Mouse (Mus musculus) left cerebral cortex, adult 2 months (tissue): Measurements from ENCODE around the gene Zfp518a. TPM values are rescaled to one million over a fixed set of nuclear protein-coding genes. Genes with fewer than 3 reads are reported as not detected.

Experiments used
- DNase-seq, 2 experiments: peaks; one replicate each; pipeline ENCODE4 v3.0.0; 2021 to 2022; ENCODE audit warnings: low spot score in 2 of 2, mixed read lengths in 1 of 2; ENCODE audit errors: extremely low spot score in 1 of 2
- H3K27ac ChIP-seq: fragments of 200-600 bp; 2 replicates; pipeline ENCODE4 v1.8.1; 2022
- H3K4me3 ChIP-seq: fragments of 200-600 bp; 2 replicates; pipeline ENCODE4 v1.8.1; 2022
- CTCF ChIP-seq: fragments of 200-600 bp; IDR thresholded peaks from 2 replicates; pipeline ENCODE4 v1.8.1; 2022; ENCODE audit warnings: antibody characterized with exemption, mild to moderate bottlenecking, moderate library complexity
- intact Hi-C: fragments of 180-260 bp; cut with DNase I; formaldehyde crosslinking; loops from one replicate; pipeline ENCODE4 v1.15.1; 2025
- microRNA-seq, 2 experiments: library from miRNA; unstranded; fragments of <30 nt; microRNA quantifications; one replicate each; pipeline ENCODE4 v1.2.0; 2021
- total RNA-seq, 2 experiments: library from RNA; stranded (reverse); gene quantifications; 2 replicates each; pipeline ENCODE4 v1.2.3; 2021

Zfp518a gene
- total RNA-seq, 2 experiments from 2014 or later = 7.4 to 10.1 TPM

- no peak for DNase-seq
- Histone ChIP-seq H3K4me3 (no peak overlapping the region), H3K27ac (no peak overlapping the region)
- intact Hi-C loops = no loop called here
- TF ChIP-seq CTCF = no peak
These were observed 37.3 kb downstream of the Zfp518a start for GRCm38 (mm10) chr19:40931581-40932369.

DNA sequence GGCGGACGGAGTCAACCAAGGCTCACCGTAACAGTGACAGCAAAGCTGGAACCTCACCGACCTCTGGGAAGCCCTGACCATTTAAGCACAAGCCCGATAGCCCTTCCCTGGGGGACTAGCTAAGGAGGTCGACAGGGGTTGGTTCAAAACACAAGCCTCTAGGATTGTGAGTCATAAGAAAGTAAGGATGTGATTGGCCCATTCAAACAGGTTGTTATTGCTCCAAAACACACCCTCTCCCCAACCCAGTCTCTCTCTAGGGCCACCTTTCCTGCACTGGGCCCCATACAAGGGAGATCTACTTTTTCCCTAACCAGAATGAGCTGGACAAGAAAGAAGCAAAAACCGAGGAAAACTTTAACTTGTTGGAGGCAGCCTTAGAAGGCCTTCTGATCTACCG is 40.9 kb downstream of the Zfp518a start:
- intact Hi-C loops = no loop called here
- Histone ChIP-seq H3K4me3 (no peak overlapping the region), H3K27ac (no peak overlapping the region)
- no peak for DNase-seq
- no peak for TF ChIP-seq CTCF

DNA sequence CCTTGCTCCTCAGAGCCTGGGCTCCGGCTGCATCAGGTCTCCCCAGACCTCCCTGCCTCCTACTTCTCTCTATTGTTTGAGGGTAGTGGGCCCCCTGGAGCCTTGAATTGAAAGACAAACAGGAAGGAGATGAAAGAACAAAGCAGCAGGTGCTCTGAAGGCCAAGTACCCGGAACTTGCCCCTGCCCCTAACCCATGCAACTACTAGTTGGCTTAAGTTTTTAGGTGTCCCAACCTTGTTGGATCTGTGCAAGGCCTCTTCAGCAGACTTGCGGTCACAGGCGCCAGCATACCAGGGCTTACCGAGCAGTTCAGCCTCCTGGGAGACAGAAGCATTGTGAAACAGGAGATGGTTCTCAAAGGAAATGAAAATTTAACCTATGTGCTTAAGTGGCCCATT is 41.5 kb downstream of the Zfp518a start:
- no peak for TF ChIP-seq CTCF
- H3K4me3 ChIP-seq = no peak overlapping the region
- no peak overlapping the region for H3K27ac ChIP-seq
- no peak for DNase-seq
- intact Hi-C loops = no loop called here

GRCm38 (mm10) chr19:40943552-40943951 is 49.0 kb downstream of the Zfp518a start:
- DNase-seq = no peak
- no peak for TF ChIP-seq CTCF
- no peak overlapping the region for H3K27ac ChIP-seq
- intact Hi-C loops = no loop called here
- no peak overlapping the region for H3K4me3 ChIP-seq

- intact Hi-C loops = no loop called here
- no peak overlapping the region for H3K27ac ChIP-seq
- no peak overlapping the region for H3K4me3 ChIP-seq
- no peak for DNase-seq
- TF ChIP-seq CTCF = no peak
These were observed 52.6 kb downstream of the Zfp518a start for GRCm38 (mm10) chr19:40946937-40947577.

DNA sequence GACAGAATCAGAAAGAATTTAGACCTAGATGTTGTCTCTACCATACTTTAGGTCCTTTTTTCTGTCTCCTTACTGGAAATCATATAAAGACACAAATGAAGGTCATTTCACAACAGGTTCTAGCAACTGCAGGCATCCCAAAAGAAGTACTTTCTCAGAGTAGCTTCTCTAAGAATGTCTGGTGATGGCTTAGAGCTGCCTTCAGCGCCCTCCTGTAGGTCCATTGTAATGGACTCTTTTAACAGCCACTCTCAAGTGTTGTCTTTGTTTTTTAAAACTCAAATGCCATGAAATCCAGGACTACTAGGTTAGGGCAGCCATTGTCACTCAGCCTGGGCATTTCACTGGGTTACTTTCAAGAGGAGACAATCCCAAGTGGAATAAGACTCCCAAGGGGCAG is 64.5 kb downstream of the Zfp518a start:
- no peak for TF ChIP-seq CTCF
- DNase-seq = no peak
- no peak overlapping the region for H3K4me3 ChIP-seq
- H3K27ac ChIP-seq = no peak overlapping the region
- intact Hi-C loops = no loop called here

DNA sequence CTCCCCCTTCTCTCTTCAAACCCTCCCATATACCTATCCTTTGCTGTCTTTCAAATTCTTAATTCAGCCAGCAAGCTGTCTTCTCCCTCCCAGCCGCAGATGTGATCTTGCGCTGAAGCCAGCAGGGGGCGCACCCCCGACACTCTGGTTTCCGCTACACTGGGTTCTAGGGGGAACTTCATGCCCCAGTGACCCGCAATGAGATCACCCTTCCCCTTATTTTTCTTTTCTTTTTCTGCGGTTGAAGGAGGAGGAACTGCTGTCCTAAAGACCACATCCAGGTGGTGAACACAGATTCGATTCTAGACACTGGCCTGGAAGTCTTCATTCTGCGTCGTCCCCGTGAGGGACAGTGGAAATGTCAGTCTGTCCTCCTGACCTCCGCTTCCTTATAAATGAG is 68.5 kb downstream of the Zfp518a start:
- H3K27ac ChIP-seq = no peak overlapping the region
- intact Hi-C loops = loop anchor here (1.0 kb wide), 1 partner anchor 53 kb away; no protein-coding TSS in a partner anchor
- DNase-seq = peak; percentile 31 to 54

DNA sequence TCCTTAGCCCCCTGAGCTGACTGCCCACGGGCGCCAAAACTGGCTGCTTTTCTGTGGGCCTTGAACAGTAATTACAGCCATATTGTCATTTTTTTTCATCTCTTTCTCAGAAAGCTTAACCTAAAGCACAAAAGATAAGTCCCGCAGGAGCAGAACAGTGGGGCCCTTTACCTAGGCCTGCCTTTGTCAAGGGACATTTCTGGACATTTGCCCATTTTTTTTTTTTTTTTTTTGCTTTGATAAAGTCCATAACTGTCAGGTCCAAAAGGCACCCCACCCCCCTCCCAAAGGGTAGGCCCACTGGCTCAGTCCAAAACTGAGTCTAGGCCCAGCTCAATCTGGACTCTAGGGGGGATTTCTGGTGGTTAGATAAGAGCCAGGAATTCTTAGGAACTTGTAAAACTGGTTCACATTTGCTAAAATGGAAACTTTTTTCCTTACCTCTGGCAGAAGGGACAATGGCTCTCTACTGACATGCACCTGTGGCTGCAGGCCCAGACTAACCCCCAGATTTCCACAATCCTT is 69.9 kb downstream of the Zfp518a start:
- intact Hi-C loops = no loop called here
- no peak for DNase-seq
- H3K4me3 ChIP-seq = no peak overlapping the region
- H3K27ac ChIP-seq = no peak overlapping the region
- TF ChIP-seq CTCF = no peak

More for the DNA sequence above, 68.5 kb downstream of the Zfp518a start:
- no peak overlapping the region for H3K4me3 ChIP-seq
- TF ChIP-seq CTCF = peak; percentile 74

- Histone ChIP-seq H3K27ac (no peak overlapping the region), H3K4me3 (no peak overlapping the region)
- no peak for TF ChIP-seq CTCF
- no peak for DNase-seq
- intact Hi-C loops = no loop called here
These were observed 70.7 kb downstream of the Zfp518a start for GRCm38 (mm10) chr19:40964936-40965850.

Small RNA genes lying within 50 kb of the gene (microRNA-seq; reads per million reads assigned to microRNA genes)
- gene Mir8092 = 0.72 to 0.73 reads per million in 2 experiments

Other genes with a start within 250 kb of the Zfp518a start
- gene Cc2d2b, start 146.0 kb upstream of the Zfp518a start, total RNA-seq = under 1 TPM; 0.23 to 0.88 TPM
- gene Ccnj, start 63.4 kb upstream of the Zfp518a start, total RNA-seq = 1 to 10 TPM; 8.2 to 8.6 TPM
- gene Blnk, start 99.8 kb downstream of the Zfp518a start, total RNA-seq = 10 to 100 TPM in 1 of 2 experiments, 1 to 10 TPM in 1; 8.4 to 10.4 TPM
- not detected for gene Dntt, start 134.6 kb downstream of the Zfp518a start, total RNA-seq
- gene Opalin, start 182.4 kb downstream of the Zfp518a start, total RNA-seq = 1 to 10 TPM; 5.7 to 6.3 TPM